Mouse (Mus musculus) CH12.LX (cell line): ENCODE data around the gene Lix1. TPM values are rescaled to one million over a fixed set of nuclear protein-coding genes. Genes with fewer than 3 reads are reported as not detected.

ENCODE experiments used
- DNase-seq: peaks from one replicate; pipeline ENCODE4 v3.0.0-alpha.2; 2013; ENCODE audit errors: extremely low read depth
- H3K27ac ChIP-seq: 2 replicates; pipeline ENCODE4 v1.5.1; 2012; ENCODE audit warnings: low read depth, mild to moderate bottlenecking, control low read depth, moderate library complexity; ENCODE audit not compliant: insufficient read depth
- H3K27me3 ChIP-seq: replicated peaks from 2 replicates; pipeline ENCODE3; 2012; ENCODE audit warnings: inconsistent platforms
- H3K36me3 ChIP-seq, 2 experiments: replicated peaks in 1 of 2; 2 replicates each; pipeline versions ENCODE3 to v1.6.1; 2012; ENCODE audit warnings: inconsistent platforms in 1 of 2, low read length in 1 of 2, mild to moderate bottlenecking in 1 of 2, mixed read lengths in 1 of 2, moderate library complexity in 1 of 2; ENCODE audit not compliant: control insufficient read depth in 1 of 2, insufficient read depth in 1 of 2
- H3K4me1 ChIP-seq, 2 experiments: 2 replicates each; pipeline ENCODE4 v1.6.1; 2012; ENCODE audit warnings: inconsistent platforms in 1 of 2, moderate library complexity in 1 of 2; ENCODE audit not compliant: insufficient read depth in 2 of 2, control insufficient read depth in 1 of 2
- H3K4me2 ChIP-seq: 2 replicates; pipeline ENCODE4 v1.6.1; 2012; ENCODE audit warnings: low read depth, mild to moderate bottlenecking, control low read depth; ENCODE audit not compliant: poor library complexity, insufficient read depth, severe bottlenecking
- H3K4me3 ChIP-seq, 3 experiments: fragments of 150-350 bp in 1 of 3; sonication (generic) in 1 of 3; replicated peaks in 1 of 3; 2 replicates each; pipeline versions ENCODE3 to v1.5.1; 2011 to 2012; ENCODE audit warnings: low read depth in 2 of 3, low read length in 2 of 3, mild to moderate bottlenecking in 2 of 3, moderate library complexity in 2 of 3, control low read depth in 1 of 3, improper control_type of control experiment in 1 of 3, inconsistent platforms in 1 of 3, mixed read lengths in 1 of 3; ENCODE audit not compliant: poor library complexity in 1 of 3
- H3K79me2 ChIP-seq: replicated peaks from 2 replicates; pipeline ENCODE4 v1.6.1; 2012; ENCODE audit warnings: mild to moderate bottlenecking, moderate library complexity; ENCODE audit not compliant: control insufficient read depth, poor library complexity, insufficient read depth, severe bottlenecking; ENCODE audit errors: extremely low read depth
- H3K9ac ChIP-seq: 2 replicates; pipeline ENCODE4 v1.6.1; 2012; ENCODE audit warnings: low read depth, mild to moderate bottlenecking, control low read depth, moderate library complexity; ENCODE audit not compliant: insufficient read depth
- H3K9me3 ChIP-seq: replicated peaks from 2 replicates; pipeline ENCODE3; 2012; ENCODE audit warnings: low read length, inconsistent platforms, mixed read lengths
- CHD1 ChIP-seq: IDR thresholded peaks from 2 replicates; pipeline ENCODE4 v1.6.1; 2012; ENCODE audit warnings: low read depth, low read length, improper control_type of control experiment, inconsistent platforms
- CTCF ChIP-seq, 2 experiments: IDR thresholded peaks in 1 of 2; conservative IDR thresholded peaks in 1 of 2; 2 replicates each; pipeline ENCODE4 v1.5.1; 2011 to 2012; ENCODE audit warnings: low read depth in 2 of 2, low read length in 2 of 2, improper control_type of control experiment in 1 of 2, inconsistent platforms in 1 of 2, mild to moderate bottlenecking in 1 of 2, moderate library complexity in 1 of 2
- ETS1 ChIP-seq: conservative IDR thresholded peaks from 2 replicates; pipeline ENCODE4 v1.6.1; 2012; ENCODE audit warnings: low read depth, mild to moderate bottlenecking, inconsistent platforms, low read length, improper control_type of control experiment, moderate library complexity
- GABPA ChIP-seq: IDR thresholded peaks from 2 replicates; pipeline ENCODE4 v1.6.1; 2012; ENCODE audit warnings: low read depth, low read length, improper control_type of control experiment, inconsistent platforms; ENCODE audit not compliant: insufficient replicate concordance
- IRF4 ChIP-seq: IDR thresholded peaks from 2 replicates; pipeline ENCODE4 v1.6.1; 2014; ENCODE audit warnings: low read depth, mild to moderate bottlenecking, inconsistent platforms, low read length, improper control_type of control experiment
- JUN ChIP-seq: IDR thresholded peaks from 2 replicates; pipeline ENCODE4 v1.6.1; 2011; ENCODE audit warnings: low read depth, mild to moderate bottlenecking, low read length, improper control_type of control experiment, moderate library complexity; ENCODE audit not compliant: insufficient read depth
- JUND ChIP-seq: conservative IDR thresholded peaks from 2 replicates; pipeline ENCODE4 v1.6.1; 2011; ENCODE audit warnings: low read depth, low read length, improper control_type of control experiment
- MAFK ChIP-seq: IDR thresholded peaks from 2 replicates; pipeline ENCODE4 v1.6.1; 2011; ENCODE audit warnings: low read length, improper control_type of control experiment; ENCODE audit not compliant: insufficient replicate concordance
- MEF2A ChIP-seq: IDR thresholded peaks from 2 replicates; pipeline ENCODE4 v1.6.1; 2014; ENCODE audit warnings: low read depth, mild to moderate bottlenecking, inconsistent platforms, low read length, improper control_type of control experiment, borderline replicate concordance
- MXI1 ChIP-seq: IDR thresholded peaks from 2 replicates; pipeline ENCODE4 v1.6.1; 2011; ENCODE audit warnings: mild to moderate bottlenecking, low read depth, low read length, improper control_type of control experiment
- NELFE ChIP-seq: IDR thresholded peaks from 2 replicates; pipeline ENCODE4 v1.6.1; 2011; ENCODE audit warnings: low read depth, low read length, improper control_type of control experiment
- PAX5 ChIP-seq: IDR thresholded peaks from 2 replicates; pipeline ENCODE4 v1.6.1; 2012; ENCODE audit warnings: low read length, inconsistent platforms, mixed read lengths
- POLR2A ChIP-seq: IDR thresholded peaks from 2 replicates; pipeline ENCODE4 v1.6.1; 2011; ENCODE audit warnings: low read depth, mild to moderate bottlenecking, improper control_type of control experiment, low read length
- POLR2AphosphoS2 ChIP-seq: IDR thresholded peaks from 2 replicates; pipeline ENCODE4 v1.6.1; 2011; ENCODE audit warnings: low read depth, low read length, improper control_type of control experiment
- RAD21 ChIP-seq: IDR thresholded peaks from 2 replicates; pipeline ENCODE4 v1.6.1; 2011; ENCODE audit warnings: low read depth, mild to moderate bottlenecking, low read length, improper control_type of control experiment, moderate library complexity
- RCOR1 ChIP-seq: conservative IDR thresholded peaks from 2 replicates; pipeline ENCODE4 v1.6.1; 2012; ENCODE audit warnings: low read depth, mild to moderate bottlenecking, inconsistent platforms, low read length, improper control_type of control experiment
- SMC3 ChIP-seq: IDR thresholded peaks from 2 replicates; pipeline ENCODE4 v1.6.1; 2011; ENCODE audit warnings: low read depth, low read length, improper control_type of control experiment
- TBP ChIP-seq: conservative IDR thresholded peaks from 2 replicates; pipeline ENCODE4 v1.6.1; 2011; ENCODE audit warnings: low read depth, low read length, improper control_type of control experiment
- UBTF ChIP-seq: IDR thresholded peaks from 2 replicates; pipeline ENCODE4 v1.6.1; 2012; ENCODE audit warnings: low read depth, mild to moderate bottlenecking, inconsistent platforms, low read length, improper control_type of control experiment, moderate library complexity
- ZC3H11A ChIP-seq: IDR thresholded peaks from 2 replicates; pipeline ENCODE4 v1.6.1; 2012; ENCODE audit warnings: low read depth, mild to moderate bottlenecking, inconsistent platforms, low read length, improper control_type of control experiment
- ZKSCAN1 ChIP-seq: IDR thresholded peaks from 2 replicates; pipeline ENCODE4 v1.6.1; 2012; ENCODE audit warnings: low read depth, inconsistent platforms, low read length, improper control_type of control experiment, borderline replicate concordance
- ZMIZ1 ChIP-seq: IDR thresholded peaks from 2 replicates; pipeline ENCODE4 v1.6.1; 2012; ENCODE audit warnings: low read depth, mild to moderate bottlenecking, inconsistent platforms, low read length, improper control_type of control experiment
- ZNF384 ChIP-seq: IDR thresholded peaks from 2 replicates; pipeline ENCODE4 v1.6.1; 2012; ENCODE audit warnings: low read depth, low read length, improper control_type of control experiment, inconsistent platforms
- dilution Hi-C: fragments of 300-500 bp; cut with MboI; formaldehyde crosslinking; loops from 2 replicates; pipeline ENCODE4 v1.14.3; 2020; ENCODE audit warnings: low sequenced_read_pairs; ENCODE audit not compliant: extremely low pct_unique_long_range_greater_than_20kb, extremely low pct_ligation_motif_present
- in situ Hi-C: fragments of 300-500 bp; cut with MboI; formaldehyde crosslinking; loops from 3 replicates; pipeline ENCODE4 v1.14.3; 2019; ENCODE audit warnings: low sequenced_read_pairs, low pct_ligation_motif_present, low pct_unique_long_range_greater_than_20kb, mixed read lengths
- polyA plus RNA-seq: library from polyadenylated mRNA; unstranded; fragments of >175 nt; gene quantifications from 2 replicates; pipeline ENCODE4 v1.2.1, GENCODE M21; 2012; ENCODE audit warnings: low read depth; ENCODE audit not compliant: insufficient read length
- total RNA-seq, 2 experiments: library from RNA; depleted of rRNA; stranded (reverse); fragments of 300-350 nt in 1 of 2; fragments of >200 nt in 1 of 2; gene quantifications; 2 replicates each; pipeline ENCODE4 v1.2.3; 2012 to 2014

The Lix1 gene
- total and polyA plus RNA-seq, 3 experiments, result 0.49 to 1.4 (median 1.0) TPM

- Histone ChIP-seq H3K79me2 (no peaks in the 10 kb centered on the region), H3K4me2 (no peak overlapping the region), H3K4me3 (no peak overlapping the region), H3K27me3 (no peaks in the 10 kb centered on the region), H3K27ac (no peak overlapping the region), H3K9ac (no peak overlapping the region), H3K9me3 (no peaks in the 10 kb centered on the region), H3K36me3 (peaks cover 8 to 52% of the 10 kb centered on the region in 2 experiments), H3K4me1 (peaks cover 0 to 24% of the 10 kb centered on the region in 2 experiments; a peak in 2 of 4 replicates)
- dilution Hi-C loops (no loop called here), in situ Hi-C loops (loop anchor here (10.0 kb wide), 1 partner anchor 350 kb away; no protein-coding TSS in a partner anchor)
- DNase-seq, result peak; percentile 83
- TF ChIP-seq CTCF (conservative IDR thresholded peaks at IDR 0.05 in 1 of 2, IDR thresholded peaks at IDR 0.05 in 1 of 2; ENCODE audit: low read depth in 2 of 2, low read length in 2 of 2), result peak; percentile 59 to 85
- peak; percentile 36; the same call in 1 of the 2 replicates for TF ChIP-seq ZC3H11A
- TF ChIP-seq MXI1, result no peak
- 0 out of 2 replicates have a peak, but pooled peaks have one; percentile 23 for TF ChIP-seq JUND
- peak; percentile 83 for TF ChIP-seq RAD21
- TF ChIP-seq GABPA, result no peak
- peak; percentile 88 for TF ChIP-seq SMC3
These were observed 8.1 kb upstream of the Lix1 start for GRCm38 (mm10) chr17:17394336-17394735.

DNA sequence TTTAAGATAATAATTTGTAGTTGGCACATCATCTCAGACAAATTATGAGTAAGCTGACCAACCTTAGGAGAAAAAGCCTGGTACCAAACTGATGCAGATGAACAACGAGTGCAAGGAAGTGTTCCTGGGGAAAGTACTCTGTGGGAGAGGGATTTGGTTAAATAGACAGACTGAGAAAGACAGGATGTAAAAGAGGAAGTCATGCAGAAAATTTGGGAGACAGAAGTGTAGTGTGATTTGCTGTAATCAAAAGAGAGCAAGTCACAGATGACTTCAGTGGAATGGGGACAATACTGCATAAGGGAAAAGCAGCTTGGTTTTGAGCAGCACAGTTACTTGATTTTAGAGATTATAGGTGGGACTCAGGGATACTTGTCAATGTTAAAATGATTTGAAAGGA lies 5.6 kb upstream of the Lix1 start:
- dilution Hi-C loops (no loop called here), in situ Hi-C loops (loop anchor here (5.0 to 10.0 kb wide), 2 partner anchors 250 to 348 kb away; no protein-coding TSS in a partner anchor)
- Histone ChIP-seq H3K9ac (no peak overlapping the region), H3K27ac (no peak overlapping the region), H3K9me3 (no peaks in the 10 kb centered on the region), H3K4me1 (peaks cover 0 to 14% of the 10 kb centered on the region in 2 experiments; a peak in 2 of 4 replicates), H3K4me2 (no peak overlapping the region), H3K4me3 (no peak overlapping the region), H3K27me3 (no peaks in the 10 kb centered on the region), H3K79me2 (no peaks in the 10 kb centered on the region), H3K36me3 (peaks cover 2 to 34% of the 10 kb centered on the region in 2 experiments)
- TF ChIP-seq NELFE (no peak), SMC3 (no peak), PAX5 (no peak), JUN (no peak), ZKSCAN1 (no peak), MAFK (no peak), POLR2A (no peak), POLR2AphosphoS2 (no peak), ZMIZ1 (no peak), MXI1 (no peak), CHD1 (no peak), MEF2A (no peak), TBP (no peak), ZNF384 (no peak), ZC3H11A (no peak), IRF4 (no peak), RCOR1 (no peak), ETS1 (no peak), UBTF (no peak)
- no peak for DNase-seq
